Mouse (Mus musculus) E14TG2a.4 (cell line): ENCODE measurements around the gene Oprm1.

Experiments
- CTCF ChIP-seq: conservative IDR thresholded peaks from 2 replicates; pipeline ENCODE4 v1.5.1; 2014; ENCODE audit warnings: low read length
- NANOG ChIP-seq: IDR thresholded peaks from 2 replicates; pipeline ENCODE4 v1.6.1; 2014; ENCODE audit warnings: borderline replicate concordance, low read length, mixed read lengths
- POU5F1 ChIP-seq: IDR thresholded peaks from 2 replicates; pipeline ENCODE4 v1.6.1; 2014; ENCODE audit warnings: low read length, borderline replicate concordance

GRCm38 (mm10) chr10:6871418-6872072 lies 113.2 kb downstream of the Oprm1 start:
- TF ChIP-seq CTCF (no peak), POU5F1 (no peak), NANOG (no peak)
